Mouse (Mus musculus): Measurements from ENCODE around the gene Krtdap. TPM values are rescaled to one million over a fixed set of nuclear protein-coding genes. Genes with fewer than 3 reads are reported as not detected.
"Not testable (repeated sequence)": the region's sequence is repeated elsewhere in the genome, so short reads cannot be mapped to it uniquely, and the experiment has no call there.

The Krtdap gene
- polyA plus RNA-seq, 1 experiment from 2014 or later, result 12,744 TPM

DNA sequence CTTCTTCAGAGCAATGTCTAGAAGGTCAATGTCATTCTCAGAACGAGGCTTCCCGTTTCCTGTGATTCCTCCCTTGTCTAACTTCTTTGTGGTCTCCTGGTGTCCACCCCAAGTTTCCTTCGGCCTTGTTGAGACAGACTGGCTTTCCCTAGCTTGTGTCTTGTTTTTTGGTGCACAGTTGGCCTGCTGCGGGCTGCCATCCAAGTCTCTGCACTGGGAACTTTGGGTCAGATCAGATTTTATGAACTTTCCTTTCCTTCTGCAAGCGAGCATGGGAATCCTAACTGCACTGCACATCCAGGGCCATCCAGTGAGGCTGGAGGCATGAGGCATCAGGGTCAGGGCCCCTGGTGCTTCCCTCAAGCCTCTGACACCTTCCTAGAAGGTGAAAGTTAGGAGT is 33.8 kb downstream of the Krtdap start:
- Histone ChIP-seq H3K4me3 (ENCODE audit: low read depth, low read length) (no peak overlapping the region), H3K9me3 (ENCODE audit: control insufficient read depth, low read length) (no peaks in the 10 kb centered on the region), H3K27me3 (ENCODE audit: control insufficient read depth, insufficient read depth, low read length) (no peaks in the 10 kb centered on the region), H3K27ac (replicated peaks) (no peak overlapping the region), H3K36me3 (ENCODE audit: control insufficient read depth, insufficient read depth, low read length) (no peaks in the 10 kb centered on the region), H3K4me1 (replicated peaks; ENCODE audit: control insufficient read depth, insufficient read depth) (no peaks in the 10 kb centered on the region), H3K4me2 (replicated peaks; ENCODE audit: low read depth) (no peak overlapping the region), H3K9ac (ENCODE audit: low read length) (no peak overlapping the region; the same call in 1 of the 2 replicates)
- ATAC-seq (ENCODE audit: low FRiP score, low TSS enrichment), result no peak
- DNase-seq (ENCODE audit: low spot score), result no peak
- 61% methylated on average over 5 of the region's 5 CpGs for WGBS
- TF ChIP-seq EP300 (optimal IDR thresholded peaks at IDR 0.05), result no peak
- no peak for TF ChIP-seq CTCF (IDR thresholded peaks at IDR 0.05; ENCODE audit: low read depth)

DNA sequence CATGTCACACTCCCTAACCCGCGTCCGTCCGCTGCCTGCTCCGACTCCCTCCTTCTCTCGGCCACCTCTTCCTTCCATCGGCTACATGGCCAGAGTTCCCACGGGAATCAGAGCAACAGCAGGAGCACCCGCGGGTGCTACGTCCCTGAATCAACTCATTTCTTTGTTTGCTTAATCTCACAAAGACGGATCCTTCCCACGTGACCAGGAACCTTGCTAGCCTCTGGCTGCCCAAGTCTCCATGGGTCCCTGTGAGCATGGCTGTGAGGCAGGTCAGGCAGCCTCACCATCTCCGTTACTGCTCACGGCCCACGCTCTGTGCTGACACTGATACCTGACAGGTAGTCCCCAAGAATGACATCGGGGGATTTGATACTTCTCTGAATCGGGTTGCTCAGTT is 36.0 kb downstream of the Krtdap start, which contains the start of gene Ffar2:
TSS of gene Ffar2 (minus strand) at position 101 of the 400 bp plus-strand sequence.
- TF ChIP-seq EP300 (optimal IDR thresholded peaks at IDR 0.05) (no peak), CTCF (IDR thresholded peaks at IDR 0.05; ENCODE audit: low read depth) (no peak)
- Histone ChIP-seq H3K4me3 (ENCODE audit: low read depth, low read length) (no peak within 1 kb of the TSS), H3K27ac (replicated peaks) (no peak within 1 kb of the TSS), H3K36me3 (ENCODE audit: control insufficient read depth, insufficient read depth, low read length) (no peaks in the 10 kb centered on the region), H3K9ac (ENCODE audit: low read length) (no peak within 1 kb of the TSS), H3K9me3 (ENCODE audit: control insufficient read depth, low read length) (no peaks in the 10 kb centered on the region), H3K4me2 (replicated peaks; ENCODE audit: low read depth) (no peak within 1 kb of the TSS), H3K27me3 (ENCODE audit: control insufficient read depth, insufficient read depth, low read length) (no peaks in the 10 kb centered on the region), H3K4me1 (replicated peaks; ENCODE audit: control insufficient read depth, insufficient read depth) (no peaks in the 10 kb centered on the region)
- ATAC-seq (ENCODE audit: low FRiP score, low TSS enrichment), result 0 out of 2 replicates have a peak, but pooled peaks have one; percentile 27
- 83% methylated on average over 18 of the region's 18 CpGs for WGBS
- peak; percentile 46 for DNase-seq (ENCODE audit: low spot score)

DNA sequence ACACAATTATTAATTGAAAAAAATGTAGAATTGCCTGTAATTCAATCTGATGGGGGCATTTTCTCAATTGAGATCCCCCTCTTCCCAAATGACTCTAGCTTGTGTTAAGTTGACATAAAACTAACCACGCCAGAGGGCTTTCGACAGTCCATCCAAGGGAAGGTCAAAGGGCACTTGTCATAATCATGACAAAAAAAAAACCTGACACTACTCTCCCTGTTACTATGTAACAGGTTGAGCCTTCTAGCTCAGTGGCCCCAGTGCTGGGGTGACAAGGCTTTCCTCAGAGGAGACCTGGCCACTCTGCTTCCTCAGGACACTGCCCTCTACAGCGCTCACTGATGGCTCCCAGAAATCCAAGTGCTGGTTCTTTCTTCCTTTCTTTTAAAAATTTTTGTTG is 36.6 kb downstream of the Krtdap start:
- Histone ChIP-seq H3K4me1 (replicated peaks; ENCODE audit: control insufficient read depth, insufficient read depth) (no peaks in the 10 kb centered on the region), H3K27ac (replicated peaks) (no peak overlapping the region), H3K4me2 (replicated peaks; ENCODE audit: low read depth) (no peak overlapping the region), H3K9me3 (ENCODE audit: control insufficient read depth, low read length) (no peaks in the 10 kb centered on the region), H3K9ac (ENCODE audit: low read length) (no peak overlapping the region), H3K36me3 (ENCODE audit: control insufficient read depth, insufficient read depth, low read length) (no peaks in the 10 kb centered on the region), H3K4me3 (ENCODE audit: low read depth, low read length) (no peak overlapping the region), H3K27me3 (ENCODE audit: control insufficient read depth, insufficient read depth, low read length) (no peaks in the 10 kb centered on the region)
- ATAC-seq (ENCODE audit: low FRiP score, low TSS enrichment), result no peak
- no peak for DNase-seq (ENCODE audit: low spot score)
- 87% methylated on average over 3 of the region's 3 CpGs for WGBS
- TF ChIP-seq EP300 (optimal IDR thresholded peaks at IDR 0.05) (no peak), CTCF (IDR thresholded peaks at IDR 0.05; ENCODE audit: low read depth) (no peak)

DNA sequence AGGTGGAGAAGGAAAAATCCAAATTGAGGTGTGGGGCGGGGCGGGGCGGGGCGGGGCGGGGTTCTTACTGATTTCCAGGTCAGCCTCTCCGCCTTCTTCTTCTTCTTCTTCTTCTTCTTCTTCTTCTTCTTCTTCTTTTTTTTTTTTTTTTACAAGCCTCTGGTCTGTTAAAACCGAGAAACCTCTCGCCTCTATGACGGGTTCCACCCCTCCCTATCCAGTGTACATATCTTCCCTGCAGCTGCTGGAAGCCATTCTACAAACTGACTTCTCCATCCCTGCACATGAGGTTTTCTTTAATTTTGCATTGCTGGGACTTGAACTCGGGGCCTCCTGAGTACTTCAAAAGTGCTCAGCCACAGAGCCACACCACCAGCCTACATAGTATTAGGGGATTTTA is 39.0 kb downstream of the Krtdap start:
- no peak overlapping the region for H3K27ac ChIP-seq (replicated peaks)
- no peaks in the 10 kb centered on the region for H3K4me1 ChIP-seq (replicated peaks; ENCODE audit: control insufficient read depth, insufficient read depth)
- TF ChIP-seq CTCF (IDR thresholded peaks at IDR 0.05; ENCODE audit: low read depth) (no peak), EP300 (optimal IDR thresholded peaks at IDR 0.05) (no peak)
- WGBS, result 87% methylated on average over 10 of the region's 10 CpGs
- ATAC-seq (ENCODE audit: low FRiP score, low TSS enrichment) (no peak), DNase-seq (ENCODE audit: low spot score) (no peak)
- no peaks in the 10 kb centered on the region for H3K27me3 ChIP-seq (ENCODE audit: control insufficient read depth, insufficient read depth, low read length)
- no peak overlapping the region for H3K4me3 ChIP-seq (ENCODE audit: low read depth, low read length)
- H3K9me3 ChIP-seq (ENCODE audit: control insufficient read depth, low read length), result no peaks in the 10 kb centered on the region
- no peak overlapping the region for H3K4me2 ChIP-seq (replicated peaks; ENCODE audit: low read depth)
- H3K9ac ChIP-seq (ENCODE audit: low read length), result no peak overlapping the region
- no peaks in the 10 kb centered on the region for H3K36me3 ChIP-seq (ENCODE audit: control insufficient read depth, insufficient read depth, low read length)

DNA sequence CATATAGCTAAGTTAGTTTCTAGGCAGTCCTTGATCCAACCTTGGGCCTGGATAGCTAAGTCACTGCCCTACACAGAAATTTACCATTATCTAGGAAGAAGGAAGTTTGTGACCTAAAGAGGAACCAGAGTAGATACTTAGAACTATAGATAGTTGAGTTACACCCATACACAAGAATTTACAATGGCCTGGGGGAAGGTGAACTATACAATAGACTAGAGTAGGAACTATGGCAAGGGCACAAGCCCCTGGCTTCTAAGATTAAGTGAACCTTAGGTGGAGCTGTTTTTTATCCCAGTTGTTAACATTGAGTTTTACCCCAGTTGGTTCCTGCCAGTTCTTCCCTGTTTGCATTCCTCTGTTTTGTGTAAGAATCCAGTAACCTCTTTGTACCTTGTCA is 41.2 kb downstream of the Krtdap start:
- H3K27me3 ChIP-seq (ENCODE audit: control insufficient read depth, insufficient read depth, low read length); ATAC-seq (ENCODE audit: low FRiP score, low TSS enrichment); H3K9ac ChIP-seq (ENCODE audit: low read length); H3K4me1 ChIP-seq (replicated peaks; ENCODE audit: control insufficient read depth, insufficient read depth); H3K4me2 ChIP-seq (replicated peaks; ENCODE audit: low read depth); H3K9me3 ChIP-seq (ENCODE audit: control insufficient read depth, low read length); H3K27ac ChIP-seq (replicated peaks); H3K4me3 ChIP-seq (ENCODE audit: low read depth, low read length); H3K36me3 ChIP-seq (ENCODE audit: control insufficient read depth, insufficient read depth, low read length); DNase-seq (ENCODE audit: low spot score): not testable (repeated sequence)

DNA sequence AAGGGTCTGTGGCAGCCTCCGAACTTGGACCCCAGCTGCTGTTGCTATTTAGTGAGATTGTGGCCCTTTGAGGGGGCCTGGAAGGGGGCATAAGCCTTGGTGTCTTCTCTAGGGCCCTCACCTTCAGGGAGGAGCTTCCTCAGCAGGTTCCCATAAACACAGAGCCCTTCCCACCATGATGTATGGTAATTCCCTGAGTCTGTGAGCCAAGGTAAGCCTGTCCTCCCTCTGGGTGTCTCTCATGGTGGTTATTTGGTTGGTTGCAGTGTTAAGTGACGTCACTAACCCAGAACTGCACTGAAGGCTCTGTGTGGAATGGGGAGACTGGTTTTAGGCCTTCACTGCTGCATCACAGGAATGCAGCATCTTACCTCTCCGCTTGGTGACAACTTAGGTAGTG is 41.7 kb downstream of the Krtdap start:
- Histone ChIP-seq H3K9ac (ENCODE audit: low read length) (no peak overlapping the region), H3K27ac (replicated peaks) (no peak overlapping the region), H3K9me3 (ENCODE audit: control insufficient read depth, low read length) (no peaks in the 10 kb centered on the region), H3K4me1 (replicated peaks; ENCODE audit: control insufficient read depth, insufficient read depth) (no peaks in the 10 kb centered on the region), H3K4me3 (ENCODE audit: low read depth, low read length) (no peak overlapping the region), H3K36me3 (ENCODE audit: control insufficient read depth, insufficient read depth, low read length) (no peaks in the 10 kb centered on the region), H3K4me2 (replicated peaks; ENCODE audit: low read depth) (no peak overlapping the region), H3K27me3 (ENCODE audit: control insufficient read depth, insufficient read depth, low read length) (no peaks in the 10 kb centered on the region)
- ATAC-seq (ENCODE audit: low FRiP score, low TSS enrichment) (no peak), DNase-seq (ENCODE audit: low spot score) (no peak)
- WGBS, result 68% methylated on average over 3 of the region's 3 CpGs
- TF ChIP-seq CTCF (IDR thresholded peaks at IDR 0.05; ENCODE audit: low read depth) (no peak), EP300 (optimal IDR thresholded peaks at IDR 0.05) (no peak)

Measured in stomach, postnatal 0 days (tissue).